Mouse (Mus musculus) cortical plate, adult 2 months (tissue): ENCODE results near the gene Ephb6.

ENCODE experiments used
- CTCF ChIP-seq: fragments of 200-500 bp; IDR thresholded peaks from 2 replicates; pipeline ENCODE4 v1.5.1; 2011; ENCODE audit warnings: mild to moderate bottlenecking, control low read depth, low read length; ENCODE audit not compliant: insufficient read depth; ENCODE audit errors: extremely low read depth
- POLR2A ChIP-seq: fragments of 200-500 bp; IDR thresholded peaks from 2 replicates; pipeline ENCODE4 v1.6.1; 2011; ENCODE audit warnings: mild to moderate bottlenecking, low read length, control low read depth; ENCODE audit not compliant: insufficient read depth; ENCODE audit errors: extremely low read depth

- no peak for TF ChIP-seq CTCF
- no peak for TF ChIP-seq POLR2A
Measured at GRCm38 (mm10) chr6:41605794-41606104, 467 bp downstream of the Ephb6 start.
